Mouse (Mus musculus): Measurements from ENCODE around the gene Tlcd1. TPM values are rescaled to one million over a fixed set of nuclear protein-coding genes. Genes with fewer than 3 reads are reported as not detected.

Tlcd1 gene
- polyA plus RNA-seq, 1 experiment from 2014 or later: 19.7 TPM

- no peaks in the 10 kb centered on the region for H3K27me3 ChIP-seq (replicated peaks; ENCODE audit: control insufficient read depth, insufficient read depth, low read length)
- WGBS: under 1% methylated on average over 74 of the region's 80 CpGs
- peaks cover 9% of the 10 kb centered on the region; the same call in 1 of the 2 replicates for H3K36me3 ChIP-seq (ENCODE audit: control insufficient read depth, insufficient read depth, low read length)
- peak within 1 kb of the TSS; percentile 89 for H3K27ac ChIP-seq (ENCODE audit: low read depth, low read length)
- peak within 1 kb of the TSS; percentile 78 for H3K4me3 ChIP-seq (ENCODE audit: low read length)
- ATAC-seq: peak; percentile 80
- peak within 1 kb of the TSS; percentile 93 for H3K9ac ChIP-seq (ENCODE audit: low read depth, low read length)
- H3K4me1 ChIP-seq (ENCODE audit: control insufficient read depth, insufficient read depth, low read depth, low read length): peaks cover 13% of the 10 kb centered on the region
- H3K4me2 ChIP-seq (ENCODE audit: low read length): peak within 1 kb of the TSS; percentile 70
- H3K9me3 ChIP-seq (ENCODE audit: control insufficient read depth, low read length): no peaks in the 10 kb centered on the region
Observed at GRCm38 (mm10) chr11:78188331-78189233, 12.1 kb downstream of the Tlcd1 start, which contains the start of gene Rab34. Gene Rab34 (plus strand): TSS chr11:78188430.

DNA sequence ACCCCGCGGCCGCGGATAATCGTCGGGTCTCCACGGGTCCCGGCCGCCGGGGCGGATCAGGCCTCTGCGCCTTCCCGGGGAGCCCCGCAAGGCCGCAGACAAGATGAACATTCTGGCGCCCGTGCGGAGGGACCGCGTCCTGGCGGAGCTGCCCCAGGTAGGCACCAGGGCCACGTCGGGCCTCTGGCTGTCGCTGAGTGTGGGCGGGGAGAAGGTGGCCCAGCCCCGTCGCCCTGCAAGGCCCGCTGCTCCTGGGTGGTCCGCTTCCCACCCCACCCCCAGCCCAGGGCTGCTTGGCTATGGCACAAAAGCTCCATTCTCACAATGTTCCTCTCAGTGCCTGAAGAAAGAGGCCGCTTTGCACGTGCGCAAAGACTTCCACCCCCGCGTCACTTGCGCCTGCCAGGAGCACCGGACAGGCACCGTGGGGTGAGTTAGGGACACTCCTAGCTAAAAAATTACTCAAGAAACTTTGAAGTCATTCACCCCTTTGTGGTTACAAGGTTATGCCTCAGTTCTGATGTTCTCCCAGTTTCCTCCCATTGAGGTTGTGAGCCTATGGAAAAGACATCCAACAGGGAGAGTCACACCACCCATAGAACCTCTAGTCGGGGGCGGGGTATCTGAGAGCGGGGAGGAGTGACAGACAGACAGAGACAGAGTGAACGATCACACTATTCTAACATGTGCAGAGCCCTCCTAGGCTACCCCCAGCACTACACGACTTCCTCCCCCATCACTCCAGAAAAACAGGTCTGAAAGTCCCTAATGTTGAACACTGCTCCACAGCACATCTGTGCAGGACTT is 12.9 kb downstream of the Tlcd1 start:
- H3K36me3 ChIP-seq (ENCODE audit: control insufficient read depth, insufficient read depth, low read length): peaks cover 9% of the 10 kb centered on the region; the same call in 1 of the 2 replicates
- no peaks in the 10 kb centered on the region for H3K9me3 ChIP-seq (ENCODE audit: control insufficient read depth, low read length)
- H3K9ac ChIP-seq (ENCODE audit: low read depth, low read length): peak overlapping the region; percentile 93
- peak overlapping the region; percentile 70 for H3K4me2 ChIP-seq (ENCODE audit: low read length)
- peak; percentile 82 for ATAC-seq
- under 1% methylated on average over 37 of the region's 42 CpGs for WGBS
- H3K4me3 ChIP-seq (ENCODE audit: low read length): peak overlapping the region; percentile 78
- H3K27me3 ChIP-seq (replicated peaks; ENCODE audit: control insufficient read depth, insufficient read depth, low read length): no peaks in the 10 kb centered on the region
- H3K4me1 ChIP-seq (ENCODE audit: control insufficient read depth, insufficient read depth, low read depth, low read length): peaks cover 9% of the 10 kb centered on the region
- peak overlapping the region; percentile 89 for H3K27ac ChIP-seq (ENCODE audit: low read depth, low read length)

DNA sequence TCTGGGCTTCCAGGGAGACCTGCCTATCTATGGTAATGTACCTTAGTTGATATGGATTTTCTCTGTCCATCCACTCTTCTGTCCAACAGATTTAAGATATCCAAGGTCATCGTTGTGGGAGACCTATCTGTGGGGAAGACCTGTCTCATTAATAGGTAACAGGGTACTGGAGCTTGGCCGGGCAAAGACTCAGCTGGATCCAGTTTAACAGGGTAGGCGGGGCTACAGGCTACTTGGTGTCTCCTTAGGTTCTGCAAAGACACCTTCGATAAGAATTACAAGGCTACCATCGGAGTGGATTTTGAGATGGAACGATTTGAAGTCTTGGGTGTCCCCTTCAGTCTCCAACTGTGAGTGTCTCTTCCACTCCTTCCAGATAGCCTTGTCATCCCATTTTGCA is 13.5 kb downstream of the Tlcd1 start:
- ATAC-seq: no peak
- peak overlapping the region; percentile 78; the same call in 1 of the 2 replicates for H3K4me3 ChIP-seq (ENCODE audit: low read length)
- H3K9me3 ChIP-seq (ENCODE audit: control insufficient read depth, low read length): no peaks in the 10 kb centered on the region
- peaks cover 9% of the 10 kb centered on the region; the same call in 1 of the 2 replicates for H3K36me3 ChIP-seq (ENCODE audit: control insufficient read depth, insufficient read depth, low read length)
- peaks cover 12% of the 10 kb centered on the region for H3K4me1 ChIP-seq (ENCODE audit: control insufficient read depth, insufficient read depth, low read depth, low read length)
- H3K9ac ChIP-seq (ENCODE audit: low read depth, low read length): no peak overlapping the region; the same call in 1 of the 2 replicates
- WGBS: 67% methylated on average over 6 of the region's 6 CpGs
- H3K27ac ChIP-seq (ENCODE audit: low read depth, low read length): peak overlapping the region; percentile 89
- no peaks in the 10 kb centered on the region for H3K27me3 ChIP-seq (replicated peaks; ENCODE audit: control insufficient read depth, insufficient read depth, low read length)
- H3K4me2 ChIP-seq (ENCODE audit: low read length): peak overlapping the region; percentile 70

DNA sequence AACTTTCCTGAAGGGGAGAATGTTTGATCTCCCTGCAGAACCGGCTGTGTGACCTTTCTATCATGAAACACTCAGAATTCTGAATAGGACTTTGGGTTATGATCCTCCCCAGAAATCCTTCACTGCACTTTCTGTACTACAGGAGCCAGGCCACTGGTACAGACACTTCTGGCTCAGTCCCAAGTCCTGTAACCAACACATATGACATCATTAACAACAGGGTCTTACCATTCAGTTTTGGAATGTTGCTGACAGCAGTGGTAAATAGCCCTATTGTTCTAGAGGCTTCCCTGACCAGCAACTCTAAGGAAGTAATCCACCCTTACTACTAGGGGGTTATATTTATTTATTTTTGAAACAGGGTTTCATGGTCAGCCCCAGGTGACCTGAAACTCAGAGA is 16.6 kb downstream of the Tlcd1 start, which contains the start of gene Proca1:
Proca1 (plus strand) TSS at position 280 of the 400 bp plus-strand sequence.
- no peak for ATAC-seq
- Histone ChIP-seq H3K27ac (ENCODE audit: low read depth, low read length) (no peak within 1 kb of the TSS), H3K9me3 (ENCODE audit: control insufficient read depth, low read length) (no peaks in the 10 kb centered on the region), H3K36me3 (ENCODE audit: control insufficient read depth, insufficient read depth, low read length) (peaks cover 9% of the 10 kb centered on the region; the same call in 1 of the 2 replicates), H3K27me3 (replicated peaks; ENCODE audit: control insufficient read depth, insufficient read depth, low read length) (no peaks in the 10 kb centered on the region), H3K4me2 (ENCODE audit: low read length) (peak within 1 kb of the TSS; percentile 58; the same call in 1 of the 2 replicates), H3K9ac (ENCODE audit: low read depth, low read length) (no peak within 1 kb of the TSS), H3K4me1 (ENCODE audit: control insufficient read depth, insufficient read depth, low read depth, low read length) (peaks cover 12% of the 10 kb centered on the region), H3K4me3 (ENCODE audit: low read length) (no peak within 1 kb of the TSS)
- 85% methylated on average over 1 of the region's 1 CpGs for WGBS

- peaks cover 9% of the 10 kb centered on the region; the same call in 1 of the 2 replicates for H3K36me3 ChIP-seq (ENCODE audit: control insufficient read depth, insufficient read depth, low read length)
- peak; percentile 68 for ATAC-seq
- H3K9ac ChIP-seq (ENCODE audit: low read depth, low read length): peak overlapping the region; percentile 50
- H3K4me1 ChIP-seq (ENCODE audit: control insufficient read depth, insufficient read depth, low read depth, low read length): peaks cover 11% of the 10 kb centered on the region
- peak overlapping the region; percentile 58 for H3K4me2 ChIP-seq (ENCODE audit: low read length)
- H3K27me3 ChIP-seq (replicated peaks; ENCODE audit: control insufficient read depth, insufficient read depth, low read length): no peaks in the 10 kb centered on the region
- 3% methylated on average over 27 of the region's 30 CpGs for WGBS
- H3K4me3 ChIP-seq (ENCODE audit: low read length): peak overlapping the region; percentile 38
- H3K27ac ChIP-seq (ENCODE audit: low read depth, low read length): no peak overlapping the region
- no peaks in the 10 kb centered on the region for H3K9me3 ChIP-seq (ENCODE audit: control insufficient read depth, low read length)
Observed at GRCm38 (mm10) chr11:78194411-78195100, 18.0 kb downstream of the Tlcd1 start.

- no peak for ATAC-seq
- Histone ChIP-seq H3K4me2 (ENCODE audit: low read length) (peak overlapping the region; percentile 58), H3K27me3 (replicated peaks; ENCODE audit: control insufficient read depth, insufficient read depth, low read length) (no peaks in the 10 kb centered on the region), H3K27ac (ENCODE audit: low read depth, low read length) (no peak overlapping the region), H3K36me3 (ENCODE audit: control insufficient read depth, insufficient read depth, low read length) (peaks cover 9% of the 10 kb centered on the region; the same call in 1 of the 2 replicates), H3K9me3 (ENCODE audit: control insufficient read depth, low read length) (no peaks in the 10 kb centered on the region), H3K9ac (ENCODE audit: low read depth, low read length) (peak overlapping the region; percentile 50; the same call in 1 of the 2 replicates), H3K4me1 (ENCODE audit: control insufficient read depth, insufficient read depth, low read depth, low read length) (peaks cover 4% of the 10 kb centered on the region), H3K4me3 (ENCODE audit: low read length) (peak overlapping the region; percentile 38)
- WGBS: 59% methylated on average over 23 of the region's 23 CpGs
Observed at GRCm38 (mm10) chr11:78195101-78195863, 18.8 kb downstream of the Tlcd1 start.

DNA sequence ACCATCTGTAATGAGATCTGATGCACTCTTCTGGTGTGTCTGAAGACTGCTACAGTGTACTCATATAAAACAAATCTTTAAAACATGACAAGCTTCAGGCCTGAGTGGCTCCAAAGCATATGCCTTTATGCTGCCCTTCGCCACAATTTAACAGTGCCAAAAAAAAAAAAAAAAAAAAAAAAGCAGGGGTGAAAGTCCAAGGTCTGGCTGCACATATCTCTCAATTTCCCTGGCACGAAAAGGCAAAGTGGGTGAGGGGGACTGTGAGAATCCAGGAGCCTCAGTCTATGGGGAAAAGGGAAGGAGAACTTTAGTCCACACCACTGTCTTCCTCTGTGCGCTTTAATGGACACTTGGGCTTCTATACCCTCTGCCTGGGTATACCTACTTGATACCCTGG is 25.9 kb downstream of the Tlcd1 start:
- 92% methylated on average over 3 of the region's 3 CpGs for WGBS
- no peak for ATAC-seq
- no peaks in the 10 kb centered on the region for H3K4me1 ChIP-seq (ENCODE audit: control insufficient read depth, insufficient read depth, low read depth, low read length)
- H3K4me3 ChIP-seq (ENCODE audit: low read length): no peak overlapping the region
- H3K27me3 ChIP-seq (replicated peaks; ENCODE audit: control insufficient read depth, insufficient read depth, low read length): no peaks in the 10 kb centered on the region
- no peak overlapping the region for H3K27ac ChIP-seq (ENCODE audit: low read depth, low read length)
- peaks cover 9% of the 10 kb centered on the region for H3K36me3 ChIP-seq (ENCODE audit: control insufficient read depth, insufficient read depth, low read length)
- no peak overlapping the region for H3K9ac ChIP-seq (ENCODE audit: low read depth, low read length)
- no peak overlapping the region for H3K4me2 ChIP-seq (ENCODE audit: low read length)
- no peaks in the 10 kb centered on the region for H3K9me3 ChIP-seq (ENCODE audit: control insufficient read depth, low read length)

DNA sequence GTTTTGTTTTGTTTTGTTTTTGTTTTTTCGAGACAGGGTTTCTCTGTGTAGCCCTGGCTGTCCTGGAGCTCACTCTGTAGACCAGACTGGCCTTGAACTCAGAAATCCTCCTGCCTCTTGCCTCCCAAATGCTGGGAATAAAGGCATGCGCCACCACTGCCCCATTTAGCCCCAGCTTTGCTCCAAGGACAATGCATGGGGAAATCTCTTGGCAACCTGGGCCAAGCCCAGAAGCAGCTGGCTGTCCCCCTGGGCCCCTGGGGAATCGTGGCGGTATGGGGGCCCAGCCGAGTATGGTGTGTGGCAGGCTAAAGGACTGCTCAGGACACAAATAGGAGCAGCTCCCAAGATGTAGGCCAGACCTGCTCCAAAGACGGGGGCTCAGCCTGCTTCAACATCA is 27.8 kb downstream of the Tlcd1 start:
- Histone ChIP-seq H3K36me3 (ENCODE audit: control insufficient read depth, insufficient read depth, low read length) (peaks cover 28% of the 10 kb centered on the region), H3K4me1 (ENCODE audit: control insufficient read depth, insufficient read depth, low read depth, low read length) (no peaks in the 10 kb centered on the region), H3K27me3 (replicated peaks; ENCODE audit: control insufficient read depth, insufficient read depth, low read length) (no peaks in the 10 kb centered on the region), H3K9ac (ENCODE audit: low read depth, low read length) (no peak overlapping the region), H3K27ac (ENCODE audit: low read depth, low read length) (no peak overlapping the region), H3K4me2 (ENCODE audit: low read length) (no peak overlapping the region), H3K9me3 (ENCODE audit: control insufficient read depth, low read length) (no peaks in the 10 kb centered on the region), H3K4me3 (ENCODE audit: low read length) (no peak overlapping the region)
- no peak for ATAC-seq
- 52% methylated on average over 6 of the region's 6 CpGs for WGBS

All from hindbrain, embryonic 16.5 days (tissue).